Mouse (Mus musculus): ENCODE measurements around the gene E2f2. TPM values are rescaled to one million over a fixed set of nuclear protein-coding genes. Genes with fewer than 3 reads are reported as not detected.

E2f2 gene
- polyA plus RNA-seq, 1 experiment = 0.74 TPM

GRCm38 (mm10) chr4:136228640-136229039 lies 56.4 kb downstream of the E2f2 start:
- Histone ChIP-seq H3K27ac (ENCODE audit: insufficient read depth, low read length) (no peak overlapping the region), H3K4me1 (ENCODE audit: control insufficient read depth, insufficient read depth, low read length) (no peaks in the 10 kb centered on the region), H3K27me3 (ENCODE audit: control insufficient read depth, insufficient read depth, low read length) (no peaks in the 10 kb centered on the region), H3K4me3 (replicated peaks; ENCODE audit: insufficient read depth, low read depth, low read length) (no peak overlapping the region)
- no peak for DNase-seq
- WGBS = 84% methylated on average over 5 of the region's 5 CpGs
- TF ChIP-seq CTCF (IDR thresholded peaks at IDR 0.05; ENCODE audit: borderline replicate concordance, insufficient read depth, low read depth, low read length) (no peak), POLR2A (IDR thresholded peaks at IDR 0.05; ENCODE audit: borderline replicate concordance, insufficient read depth, low read length) (no peak)

GRCm38 (mm10) chr4:136238669-136239068 lies 66.5 kb downstream of the E2f2 start:
- no peaks in the 10 kb centered on the region for H3K27me3 ChIP-seq (ENCODE audit: control insufficient read depth, insufficient read depth, low read length)
- TF ChIP-seq POLR2A (IDR thresholded peaks at IDR 0.05; ENCODE audit: borderline replicate concordance, insufficient read depth, low read length) (no peak), CTCF (IDR thresholded peaks at IDR 0.05; ENCODE audit: borderline replicate concordance, insufficient read depth, low read depth, low read length) (no peak)
- no peak for DNase-seq
- H3K4me1 ChIP-seq (ENCODE audit: control insufficient read depth, insufficient read depth, low read length) = no peaks in the 10 kb centered on the region
- H3K4me3 ChIP-seq (replicated peaks; ENCODE audit: insufficient read depth, low read depth, low read length) = no peak overlapping the region
- no peak overlapping the region for H3K27ac ChIP-seq (ENCODE audit: insufficient read depth, low read length)
- WGBS = 45% methylated on average over 13 of the region's 13 CpGs

GRCm38 (mm10) chr4:136239111-136239510 lies 66.9 kb downstream of the E2f2 start:
- 48% methylated on average over 9 of the region's 9 CpGs for WGBS
- H3K4me1 ChIP-seq (ENCODE audit: control insufficient read depth, insufficient read depth, low read length) = no peaks in the 10 kb centered on the region
- no peak overlapping the region for H3K4me3 ChIP-seq (replicated peaks; ENCODE audit: insufficient read depth, low read depth, low read length)
- H3K27ac ChIP-seq (ENCODE audit: insufficient read depth, low read length) = no peak overlapping the region
- no peak for TF ChIP-seq CTCF (IDR thresholded peaks at IDR 0.05; ENCODE audit: borderline replicate concordance, insufficient read depth, low read depth, low read length)
- no peak for TF ChIP-seq POLR2A (IDR thresholded peaks at IDR 0.05; ENCODE audit: borderline replicate concordance, insufficient read depth, low read length)
- H3K27me3 ChIP-seq (ENCODE audit: control insufficient read depth, insufficient read depth, low read length) = no peaks in the 10 kb centered on the region
- DNase-seq = no peak

GRCm38 (mm10) chr4:136239622-136240021 lies 67.4 kb downstream of the E2f2 start:
- Histone ChIP-seq H3K4me1 (ENCODE audit: control insufficient read depth, insufficient read depth, low read length) (no peaks in the 10 kb centered on the region), H3K27ac (ENCODE audit: insufficient read depth, low read length) (no peak overlapping the region), H3K27me3 (ENCODE audit: control insufficient read depth, insufficient read depth, low read length) (no peaks in the 10 kb centered on the region), H3K4me3 (replicated peaks; ENCODE audit: insufficient read depth, low read depth, low read length) (no peak overlapping the region)
- TF ChIP-seq POLR2A (IDR thresholded peaks at IDR 0.05; ENCODE audit: borderline replicate concordance, insufficient read depth, low read length) = no peak
- TF ChIP-seq CTCF (IDR thresholded peaks at IDR 0.05; ENCODE audit: borderline replicate concordance, insufficient read depth, low read depth, low read length) = peak; percentile 81
- 25% methylated on average over 8 of the region's 8 CpGs for WGBS
- peak; percentile 77 to 81 for DNase-seq

- no peak for DNase-seq
- WGBS = 40% methylated on average over 14 of the region's 14 CpGs
- TF ChIP-seq CTCF (IDR thresholded peaks at IDR 0.05; ENCODE audit: borderline replicate concordance, insufficient read depth, low read depth, low read length) (no peak), POLR2A (IDR thresholded peaks at IDR 0.05; ENCODE audit: borderline replicate concordance, insufficient read depth, low read length) (no peak)
Measured at GRCm38 (mm10) chr4:136240123-136240522, 67.9 kb downstream of the E2f2 start.

GRCm38 (mm10) chr4:136240955-136241354 lies 68.8 kb downstream of the E2f2 start:
- Histone ChIP-seq H3K27me3 (ENCODE audit: control insufficient read depth, insufficient read depth, low read length) (no peaks in the 10 kb centered on the region), H3K4me1 (ENCODE audit: control insufficient read depth, insufficient read depth, low read length) (no peaks in the 10 kb centered on the region), H3K27ac (ENCODE audit: insufficient read depth, low read length) (no peak overlapping the region), H3K4me3 (replicated peaks; ENCODE audit: insufficient read depth, low read depth, low read length) (no peak overlapping the region)
- 56% methylated on average over 8 of the region's 8 CpGs for WGBS
- TF ChIP-seq POLR2A (IDR thresholded peaks at IDR 0.05; ENCODE audit: borderline replicate concordance, insufficient read depth, low read length) = no peak
- no peak for TF ChIP-seq CTCF (IDR thresholded peaks at IDR 0.05; ENCODE audit: borderline replicate concordance, insufficient read depth, low read depth, low read length)
- DNase-seq = no peak

More at GRCm38 (mm10) chr4:136240123-136240522, 67.9 kb downstream of the E2f2 start:
- H3K27ac ChIP-seq (ENCODE audit: insufficient read depth, low read length) = no peak overlapping the region
- H3K27me3 ChIP-seq (ENCODE audit: control insufficient read depth, insufficient read depth, low read length) = no peaks in the 10 kb centered on the region
- H3K4me3 ChIP-seq (replicated peaks; ENCODE audit: insufficient read depth, low read depth, low read length) = no peak overlapping the region
- H3K4me1 ChIP-seq (ENCODE audit: control insufficient read depth, insufficient read depth, low read length) = no peaks in the 10 kb centered on the region

- WGBS = 31% methylated on average over 8 of the region's 8 CpGs
- no peak overlapping the region for H3K27ac ChIP-seq (ENCODE audit: insufficient read depth, low read length)
- TF ChIP-seq POLR2A (IDR thresholded peaks at IDR 0.05; ENCODE audit: borderline replicate concordance, insufficient read depth, low read length) (no peak), CTCF (IDR thresholded peaks at IDR 0.05; ENCODE audit: borderline replicate concordance, insufficient read depth, low read depth, low read length) (peak; percentile 35; the same call in 1 of the 2 replicates)
- peaks cover 1% of the 10 kb centered on the region; the same call in 1 of the 2 replicates for H3K27me3 ChIP-seq (ENCODE audit: control insufficient read depth, insufficient read depth, low read length)
- no peaks in the 10 kb centered on the region for H3K4me1 ChIP-seq (ENCODE audit: control insufficient read depth, insufficient read depth, low read length)
- no peak overlapping the region for H3K4me3 ChIP-seq (replicated peaks; ENCODE audit: insufficient read depth, low read depth, low read length)
- no peak for DNase-seq
Measured at GRCm38 (mm10) chr4:136242065-136242703, 70.0 kb downstream of the E2f2 start.

GRCm38 (mm10) chr4:136242728-136243127 lies 70.5 kb downstream of the E2f2 start:
- Histone ChIP-seq H3K27ac (ENCODE audit: insufficient read depth, low read length) (no peak overlapping the region), H3K4me3 (replicated peaks; ENCODE audit: insufficient read depth, low read depth, low read length) (no peak overlapping the region), H3K4me1 (ENCODE audit: control insufficient read depth, insufficient read depth, low read length) (peaks cover 4% of the 10 kb centered on the region), H3K27me3 (ENCODE audit: control insufficient read depth, insufficient read depth, low read length) (peaks cover 1% of the 10 kb centered on the region; the same call in 1 of the 2 replicates)
- WGBS = 83% methylated on average over 7 of the region's 7 CpGs
- DNase-seq = no peak
- TF ChIP-seq POLR2A (IDR thresholded peaks at IDR 0.05; ENCODE audit: borderline replicate concordance, insufficient read depth, low read length) (no peak), CTCF (IDR thresholded peaks at IDR 0.05; ENCODE audit: borderline replicate concordance, insufficient read depth, low read depth, low read length) (no peak)

Data from cerebellum, adult 2 months (tissue).